Mouse (Mus musculus): ENCODE results near the gene Capza2. TPM values are rescaled to one million over a fixed set of nuclear protein-coding genes. Genes with fewer than 3 reads are reported as not detected.

The Capza2 gene
- polyA plus RNA-seq, 1 experiment = 146 TPM

Other genes starting within 250 kb of the Capza2 start
- gene Met, start 172.4 kb upstream of the Capza2 start, polyA plus RNA-seq (2012; ENCODE audit: insufficient read depth, insufficient read length, missing spikeins) = 12.2 and 12.4 TPM in 2 replicates
- gene St7, start 56.7 kb downstream of the Capza2 start, polyA plus RNA-seq (2012; ENCODE audit: insufficient read depth, insufficient read length, missing spikeins) = 6.8 and 8.9 TPM in 2 replicates

All from brown adipose tissue, adult 24 weeks (tissue).